Mouse (Mus musculus): ENCODE results near the gene Olfr374.
A peak's percentile ranks its signal among the peaks of the same experiment; 100 is the strongest.
"Not testable (repeated sequence)": the region's sequence is repeated elsewhere in the genome, so short reads cannot be mapped to it uniquely, and the experiment has no call there.

The Olfr374 gene

DNA sequence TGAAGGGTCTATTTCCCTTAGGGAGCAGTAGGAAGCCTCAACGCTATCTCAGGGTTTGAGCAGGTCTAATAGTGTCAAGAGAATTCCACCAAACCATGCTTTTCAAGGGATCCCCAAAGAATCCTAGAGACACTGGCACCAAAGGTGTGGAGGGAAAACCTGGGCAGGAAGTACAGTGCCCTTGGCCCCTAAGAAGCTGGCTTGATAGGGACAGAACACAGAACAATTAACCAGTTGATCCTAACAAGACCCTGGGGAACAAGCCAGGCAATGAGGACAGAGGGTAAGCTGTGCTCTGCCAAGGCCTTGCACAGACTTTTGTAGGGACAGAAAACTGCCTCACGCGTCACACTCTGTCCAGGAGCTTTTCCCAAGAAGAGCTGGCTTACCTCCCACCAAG is at the start of gene Olfr374:
Olfr374 (plus strand) TSS at position 301 of the 400 bp plus-strand sequence.
- no peak for DNase-seq (ENCODE audit: low spot score)

DNA sequence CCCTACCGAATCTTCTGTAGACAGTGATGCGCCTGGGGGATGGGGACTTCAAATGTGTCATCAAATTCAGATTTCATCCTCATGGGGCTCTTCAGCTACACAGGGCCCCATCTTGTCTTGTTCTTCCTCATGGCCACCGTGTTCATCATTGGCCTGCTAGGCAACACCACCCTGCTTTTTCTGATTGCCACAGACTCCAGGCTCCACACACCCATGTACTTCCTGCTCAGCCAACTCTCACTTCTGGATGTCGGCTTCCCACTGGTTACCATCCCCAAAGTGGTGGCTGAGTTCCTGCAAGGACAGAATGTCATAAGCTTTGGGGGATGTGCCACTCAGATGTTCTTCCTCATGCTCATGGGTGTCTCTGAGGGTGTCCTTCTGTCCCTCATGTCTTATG is 49.2 kb upstream of the Olfr374 start:
- not testable (repeated sequence) for DNase-seq (ENCODE audit: low spot score)

DNA sequence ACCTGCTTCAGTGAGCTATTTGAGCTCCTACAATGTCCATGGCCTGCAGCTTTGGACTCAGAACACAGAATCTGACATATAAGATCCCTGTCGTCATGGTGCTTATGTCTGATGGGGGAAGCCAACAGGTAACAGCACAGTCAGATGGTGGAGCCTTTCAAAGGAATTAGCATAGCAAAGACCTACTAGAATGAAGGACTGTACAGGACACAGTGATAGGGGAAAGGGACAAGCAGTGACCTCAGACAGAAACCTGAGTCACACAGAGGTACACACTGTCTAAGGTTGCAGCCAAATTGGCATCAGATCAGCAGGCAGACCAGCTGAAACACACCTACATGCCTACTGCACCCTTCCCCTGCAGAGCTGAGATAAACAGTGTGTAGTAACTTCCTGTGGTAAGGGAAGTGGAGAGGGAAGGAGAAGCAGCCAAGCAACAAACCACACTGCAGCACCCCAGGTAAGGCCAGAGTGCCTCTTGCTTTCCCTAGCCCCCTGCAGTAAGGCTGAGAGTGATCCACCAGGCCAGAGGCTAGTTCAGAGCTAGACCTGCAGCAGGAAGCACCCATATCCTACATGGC is 39.9 kb upstream of the Olfr374 start:
- not testable (repeated sequence) for DNase-seq (ENCODE audit: low spot score)

DNA sequence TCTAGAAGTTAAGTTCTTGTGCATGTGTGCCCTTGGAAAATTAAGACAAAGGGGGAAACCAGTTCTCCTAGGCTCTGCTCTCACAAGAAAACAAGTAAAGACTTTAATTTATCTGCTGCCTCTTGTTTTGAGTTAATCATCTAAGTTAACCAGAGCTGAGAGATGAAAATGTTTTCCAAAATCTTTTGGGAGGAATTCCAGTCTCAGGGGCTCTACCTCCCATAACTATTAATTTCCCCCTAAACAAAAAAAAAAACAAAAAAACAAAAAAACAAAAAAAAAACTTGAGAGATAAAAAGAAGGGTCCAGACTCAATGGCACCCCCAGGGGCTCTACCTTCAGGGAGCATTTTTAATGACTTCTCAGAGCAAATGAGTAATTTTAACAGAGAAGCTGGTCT is 24.0 kb upstream of the Olfr374 start, which contains the start of gene Olfr373:
Olfr373 (plus strand) TSS at position 301 of the 400 bp plus-strand sequence.
- not testable (repeated sequence) for DNase-seq (ENCODE audit: low spot score)

DNA sequence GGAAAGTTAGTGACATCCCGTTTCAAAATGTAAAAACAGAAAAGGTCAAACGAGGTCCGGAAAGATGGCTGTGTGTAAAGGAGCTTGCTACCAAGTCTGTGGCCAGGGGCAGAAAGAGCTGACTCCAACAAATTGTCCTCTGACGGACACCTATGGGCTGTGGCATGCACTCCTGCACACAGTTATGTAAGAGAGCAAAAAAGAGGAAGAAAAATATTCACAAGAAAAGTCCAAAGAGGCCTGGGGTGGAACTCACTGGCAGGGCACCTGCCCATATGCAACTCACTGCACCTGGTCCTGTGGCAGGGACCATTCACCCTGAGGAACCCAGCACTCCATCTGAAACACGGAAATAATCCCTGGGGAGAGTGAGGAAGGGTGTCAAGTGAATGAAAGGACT is 22.1 kb upstream of the Olfr374 start:
- DNase-seq (ENCODE audit: low spot score): no peak

DNA sequence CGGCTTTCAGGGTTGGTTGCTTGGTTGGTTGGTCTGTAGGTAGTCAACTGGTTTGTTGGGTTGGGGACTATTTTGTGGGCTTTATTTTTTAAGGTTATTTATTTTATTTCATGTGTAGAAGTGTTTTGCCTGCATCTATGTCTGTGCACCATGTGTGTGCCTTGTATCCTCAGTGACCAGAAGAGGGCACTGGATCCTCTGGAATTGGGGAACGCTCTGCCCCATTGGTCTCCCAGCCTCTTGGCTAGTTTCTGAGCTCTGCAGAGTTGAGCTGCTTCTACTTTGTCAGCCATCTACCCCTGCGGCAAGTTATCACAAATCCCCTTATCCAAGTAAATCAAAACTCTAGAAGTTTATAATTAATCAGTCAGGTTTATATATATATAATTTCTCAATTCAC is 19.2 kb upstream of the Olfr374 start:
- not testable (repeated sequence) for DNase-seq (ENCODE audit: low spot score)

DNA sequence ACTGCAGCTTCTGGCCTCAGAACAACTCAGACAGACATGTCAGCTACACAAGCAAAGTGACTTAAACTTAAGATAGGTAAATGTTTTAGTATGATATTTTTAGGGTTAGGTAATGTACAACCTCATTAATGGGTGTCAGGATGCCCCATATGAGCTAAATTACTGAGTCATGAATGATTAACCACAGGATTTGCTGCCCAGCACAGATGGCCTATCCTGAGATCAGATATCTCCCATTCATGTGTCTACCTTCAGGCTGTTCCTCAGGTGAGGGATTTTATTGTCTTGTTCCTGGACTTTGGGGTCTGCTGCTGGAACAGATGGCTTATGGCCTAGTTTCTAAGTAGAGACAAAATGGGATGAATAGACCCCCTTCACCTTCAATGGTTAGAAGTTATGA is 10.1 kb upstream of the Olfr374 start:
- not testable (repeated sequence) for DNase-seq (ENCODE audit: low spot score)

DNA sequence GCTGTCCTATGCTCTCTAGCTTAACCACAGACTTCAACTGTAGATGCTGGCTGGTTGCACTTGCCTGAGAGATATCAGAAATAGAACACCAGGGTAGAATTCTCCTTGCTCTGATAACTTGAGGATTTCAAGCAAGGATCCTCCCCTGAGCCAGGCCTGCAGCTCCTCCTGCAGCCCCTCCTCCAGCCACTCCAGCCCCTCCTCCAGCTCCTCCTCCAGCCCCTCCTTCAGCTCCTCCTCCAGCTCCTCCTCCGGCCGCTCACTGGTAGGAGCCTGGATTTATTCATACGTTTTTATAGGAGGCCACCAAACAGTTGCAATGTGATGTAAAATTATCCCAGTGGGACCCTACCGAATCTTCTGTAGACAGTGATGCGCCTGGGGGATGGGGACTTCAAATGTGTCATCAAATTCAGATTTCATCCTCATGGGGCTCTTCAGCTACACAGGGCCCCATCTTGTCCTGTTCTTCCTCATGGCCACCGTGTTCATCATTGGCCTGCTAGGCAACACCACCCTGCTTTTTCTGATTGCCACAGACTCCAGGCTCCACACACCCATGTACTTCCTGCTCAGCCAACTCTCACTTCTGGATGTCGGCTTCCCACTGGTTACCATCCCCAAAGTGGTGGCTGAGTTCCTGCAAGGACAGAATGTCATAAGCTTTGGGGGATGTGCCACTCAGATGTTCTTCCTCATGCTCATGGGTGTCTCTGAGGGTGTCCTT is 7.3 kb upstream of the Olfr374 start:
- DNase-seq (ENCODE audit: low spot score): peak; percentile 25

DNA sequence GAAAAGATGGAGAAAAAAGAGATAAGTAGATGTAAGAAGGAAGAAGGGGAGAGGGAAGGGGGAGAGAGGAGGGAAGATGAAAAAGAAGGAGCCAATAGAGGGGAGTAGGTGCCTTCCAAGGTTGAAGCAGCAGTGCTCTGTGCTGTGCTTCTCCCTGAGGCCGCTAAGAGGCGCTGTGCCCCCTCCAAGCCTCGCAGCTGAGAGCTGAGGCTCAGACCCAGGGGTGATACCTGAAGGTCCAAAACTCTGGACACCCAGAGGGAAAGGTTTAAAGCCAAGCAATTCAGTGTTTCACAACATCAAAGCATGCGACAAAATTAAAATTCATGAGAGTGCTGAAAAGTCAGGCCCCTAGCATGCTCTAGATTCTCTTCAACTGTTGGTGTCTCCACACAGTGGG is 1.7 kb upstream of the Olfr374 start:
- DNase-seq (ENCODE audit: low spot score): no peak

DNA sequence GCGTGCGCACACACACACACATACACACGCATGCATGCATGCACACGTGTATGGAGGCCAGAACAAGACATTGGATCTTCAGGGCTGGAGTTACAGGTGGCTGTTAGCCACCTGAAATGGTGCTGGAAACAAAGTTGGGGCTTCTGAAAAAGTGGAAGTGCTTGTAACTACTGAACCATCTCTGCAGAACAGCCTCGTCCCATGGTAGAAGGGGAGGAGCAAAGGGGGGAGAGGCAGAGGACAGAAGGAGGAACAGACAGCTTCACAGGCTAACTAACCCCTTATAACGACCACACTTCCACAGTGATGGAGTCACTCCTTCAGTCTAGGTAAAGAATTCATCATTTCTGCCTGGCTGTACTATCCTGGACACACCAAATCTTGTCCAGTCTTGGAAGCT is 4.0 kb downstream of the Olfr374 start:
- no peak for DNase-seq (ENCODE audit: low spot score)

DNA sequence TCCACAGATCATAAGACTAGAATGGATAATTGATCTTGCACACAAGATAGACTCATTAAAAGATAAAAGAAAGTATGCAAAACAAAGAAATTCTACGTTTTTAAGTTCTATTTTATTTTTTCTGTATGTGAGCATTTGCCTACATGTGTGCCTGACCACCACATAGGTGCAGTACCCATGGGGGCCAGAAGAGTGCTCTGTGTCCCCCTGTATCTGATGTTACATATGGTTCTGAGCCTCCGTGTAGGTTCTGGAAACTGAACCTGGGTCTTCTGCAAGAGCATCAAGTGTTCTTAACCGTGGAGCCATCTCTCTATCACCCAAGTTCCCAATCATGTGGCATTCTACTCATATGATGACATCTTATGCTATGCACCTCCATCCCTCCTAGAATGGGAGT is 5.6 kb downstream of the Olfr374 start:
- DNase-seq (ENCODE audit: low spot score): no peak

DNA sequence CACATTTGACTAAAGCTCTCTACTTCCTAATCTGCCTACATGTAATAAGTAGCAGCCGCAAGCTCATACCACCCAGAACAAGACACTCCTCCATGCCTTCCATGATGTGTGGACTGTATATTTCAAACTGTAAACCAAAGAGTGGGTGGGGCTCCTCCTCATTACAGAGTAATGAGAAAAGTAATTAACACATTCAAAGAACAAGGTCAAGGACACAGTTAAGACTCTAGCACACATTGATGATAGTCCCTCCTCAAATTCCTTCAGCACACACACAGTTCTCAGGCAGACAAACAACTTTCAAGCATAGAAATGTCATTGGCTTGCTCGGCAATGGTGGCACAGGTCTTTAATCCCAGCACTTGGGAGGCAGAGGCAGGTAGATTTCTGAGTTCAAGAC is 8.4 kb downstream of the Olfr374 start:
- DNase-seq (ENCODE audit: low spot score): no peak

DNA sequence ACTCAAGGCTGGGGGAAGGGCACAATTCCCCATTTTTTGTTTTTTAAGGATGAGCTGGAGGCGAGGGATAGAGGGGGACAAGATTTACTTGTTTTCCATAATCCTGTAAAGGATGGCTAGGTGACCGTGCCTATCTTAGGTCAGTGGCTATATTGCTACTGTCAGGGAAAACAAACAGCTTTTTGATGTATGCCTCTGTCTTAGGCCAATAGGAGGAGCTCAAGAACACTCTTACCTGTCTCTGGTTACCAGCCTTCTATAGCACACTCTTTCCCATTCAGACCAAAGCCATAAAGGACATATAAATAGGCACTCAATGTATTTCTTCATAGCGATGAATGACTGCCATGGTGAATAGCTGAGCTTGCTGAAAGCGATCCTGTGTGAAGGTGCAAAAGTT is 11.8 kb downstream of the Olfr374 start:
- no peak for DNase-seq (ENCODE audit: low spot score)

DNA sequence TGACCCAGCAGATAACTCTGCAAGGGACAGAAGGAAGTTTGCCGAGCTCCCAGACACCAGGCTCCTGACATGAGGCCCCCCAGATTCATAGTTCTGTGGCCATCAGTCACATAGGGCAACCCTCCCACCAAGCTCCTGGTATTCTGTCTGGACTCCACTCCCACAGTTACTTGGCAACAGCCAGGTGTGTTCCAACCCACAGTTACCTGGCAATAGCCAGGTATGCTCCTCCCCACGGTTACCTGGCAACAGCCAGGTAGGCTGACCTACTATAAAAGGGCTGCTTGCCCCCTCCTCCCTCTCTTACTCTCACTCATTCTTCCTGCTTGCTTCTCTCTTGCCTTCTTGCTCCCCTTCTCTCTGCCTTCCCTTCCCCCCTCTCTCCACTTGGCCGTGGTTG is 14.6 kb downstream of the Olfr374 start:
- not testable (repeated sequence) for DNase-seq (ENCODE audit: low spot score)

DNA sequence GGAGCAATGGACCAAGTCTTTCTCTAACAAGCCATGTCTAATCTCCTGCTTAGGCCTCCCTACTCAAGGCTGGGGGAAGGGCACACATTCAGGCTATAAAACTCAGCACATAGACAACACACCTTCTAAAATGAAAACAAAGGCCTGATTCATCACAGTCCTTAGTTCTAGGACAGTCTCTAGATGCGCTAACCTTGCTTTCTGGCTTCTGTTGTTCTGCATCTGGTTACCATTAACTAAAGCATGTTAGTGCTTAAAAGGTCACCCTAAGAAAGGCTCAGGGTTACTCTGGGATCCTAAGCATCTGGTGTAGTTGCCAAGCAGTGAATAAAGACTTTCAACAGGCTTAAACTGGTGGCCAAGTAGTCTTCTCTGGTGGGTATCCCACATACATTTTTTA is 15.2 kb downstream of the Olfr374 start:
- no peak for DNase-seq (ENCODE audit: low spot score)

DNA sequence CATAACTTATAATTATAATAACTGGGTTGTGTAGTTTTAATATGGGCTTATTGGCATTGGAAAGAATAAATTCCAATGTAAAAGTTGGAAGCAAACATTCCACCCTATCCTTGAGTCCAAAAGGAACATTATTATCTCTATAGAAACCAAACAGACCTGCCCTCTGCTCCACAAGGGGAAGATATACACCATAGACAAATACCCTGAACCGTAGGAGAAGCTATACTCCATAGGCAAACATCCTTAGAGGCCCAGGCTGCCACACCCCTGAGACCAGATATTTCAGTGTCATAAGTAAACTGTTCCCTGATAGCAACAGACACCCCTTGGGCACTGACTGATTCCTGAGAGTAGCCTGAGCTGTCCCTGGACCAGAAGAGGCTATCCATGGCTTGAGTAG is 21.0 kb downstream of the Olfr374 start:
- DNase-seq (ENCODE audit: low spot score): no peak

DNA sequence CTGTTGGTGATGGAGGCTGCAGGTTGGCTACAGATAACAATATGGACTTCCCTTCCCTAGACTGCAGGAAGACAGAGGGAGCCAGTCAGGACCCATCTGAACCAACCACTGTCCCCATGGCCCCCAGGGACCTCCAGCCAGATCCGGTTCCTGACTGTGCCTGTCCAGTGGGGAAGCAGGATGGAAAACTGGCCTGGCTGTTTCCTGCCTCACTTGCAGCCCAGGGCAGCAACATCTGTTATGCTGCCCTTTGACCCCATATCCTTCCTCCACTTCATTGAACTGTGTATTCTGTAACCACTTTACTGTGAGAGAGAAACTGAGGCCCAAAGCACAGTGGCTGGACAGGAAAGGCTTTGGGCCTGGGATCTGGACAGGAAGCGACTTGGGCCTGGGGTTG is 24.4 kb downstream of the Olfr374 start:
- DNase-seq (ENCODE audit: low spot score): no peak

DNA sequence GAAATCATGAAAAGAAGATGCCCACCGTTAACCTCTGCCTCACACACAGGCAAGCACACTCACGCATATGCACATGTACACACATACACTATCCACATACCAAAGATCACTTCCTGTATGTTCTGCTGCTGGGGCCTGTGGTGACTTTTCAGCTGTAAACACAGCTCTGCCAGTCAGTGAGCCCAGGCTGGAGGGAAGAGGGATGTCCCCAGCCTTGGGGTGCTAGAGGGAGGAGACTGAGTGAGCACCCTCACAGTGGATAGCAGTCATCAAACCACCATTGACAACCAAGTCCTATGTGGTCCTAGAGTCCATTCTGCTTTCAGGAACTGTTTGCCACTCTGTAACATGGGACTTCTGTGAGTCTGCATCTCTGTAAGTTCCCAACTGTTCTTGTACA is 25.1 kb downstream of the Olfr374 start:
- no peak for DNase-seq (ENCODE audit: low spot score)

DNA sequence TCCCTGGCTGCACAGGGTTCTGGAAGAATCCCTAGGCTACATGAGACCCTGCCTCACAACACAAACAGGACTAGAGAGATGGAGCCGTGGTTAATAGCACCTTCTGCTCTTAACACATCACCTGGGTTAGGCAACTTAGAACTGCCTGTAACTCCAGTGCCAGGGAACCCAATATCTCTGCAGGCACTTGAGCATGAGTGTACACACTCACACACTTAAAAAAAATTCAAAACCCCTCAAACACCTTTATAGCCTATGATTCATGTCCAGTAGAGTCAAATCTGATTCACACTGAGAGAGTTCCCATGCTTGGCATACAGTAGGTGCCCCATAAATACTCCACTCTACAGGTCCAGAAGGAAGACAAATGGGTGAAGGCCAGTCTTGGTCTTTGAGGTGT is 25.6 kb downstream of the Olfr374 start:
- no peak for DNase-seq (ENCODE audit: low spot score)

DNA sequence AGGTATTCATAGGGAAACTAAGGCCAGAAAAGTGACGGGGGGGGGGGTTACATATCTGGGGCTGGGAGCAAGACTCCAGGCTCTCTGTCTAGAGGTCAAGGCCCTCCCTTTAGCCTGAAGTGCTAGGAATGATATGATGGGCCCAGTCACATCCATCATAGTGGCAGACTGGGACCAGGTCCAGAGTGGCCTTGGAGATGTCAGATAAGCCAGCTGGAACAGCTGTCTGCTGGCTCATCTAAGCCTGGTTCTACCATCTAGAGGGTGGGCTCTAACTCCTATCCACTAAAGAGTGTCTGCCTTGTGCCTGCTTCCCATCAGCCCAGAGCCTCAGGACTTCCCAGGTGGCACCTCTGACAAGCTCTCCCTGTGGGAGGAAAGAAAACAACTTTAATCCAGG is 26.1 kb downstream of the Olfr374 start:
- DNase-seq (ENCODE audit: low spot score): no peak

DNA sequence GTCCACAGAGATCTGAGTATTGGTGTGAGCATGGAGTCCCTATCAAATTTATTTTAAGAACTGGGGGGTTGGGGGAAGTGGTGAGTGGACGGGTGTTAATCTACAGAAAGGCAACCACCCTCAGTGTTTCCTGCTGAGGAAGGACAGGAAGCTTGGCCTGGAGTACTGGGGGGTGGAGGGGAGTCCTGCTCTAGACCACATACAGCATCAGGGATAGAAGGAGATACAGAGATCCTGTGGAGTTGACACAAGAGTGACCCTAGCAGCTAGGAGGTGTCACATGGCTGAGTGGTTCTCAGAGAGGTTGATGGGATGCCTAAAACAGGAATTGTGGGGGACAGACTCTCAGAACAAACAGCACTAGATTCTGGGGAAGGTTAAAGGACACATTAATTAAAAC is 26.7 kb downstream of the Olfr374 start:
- DNase-seq (ENCODE audit: low spot score): no peak

DNA sequence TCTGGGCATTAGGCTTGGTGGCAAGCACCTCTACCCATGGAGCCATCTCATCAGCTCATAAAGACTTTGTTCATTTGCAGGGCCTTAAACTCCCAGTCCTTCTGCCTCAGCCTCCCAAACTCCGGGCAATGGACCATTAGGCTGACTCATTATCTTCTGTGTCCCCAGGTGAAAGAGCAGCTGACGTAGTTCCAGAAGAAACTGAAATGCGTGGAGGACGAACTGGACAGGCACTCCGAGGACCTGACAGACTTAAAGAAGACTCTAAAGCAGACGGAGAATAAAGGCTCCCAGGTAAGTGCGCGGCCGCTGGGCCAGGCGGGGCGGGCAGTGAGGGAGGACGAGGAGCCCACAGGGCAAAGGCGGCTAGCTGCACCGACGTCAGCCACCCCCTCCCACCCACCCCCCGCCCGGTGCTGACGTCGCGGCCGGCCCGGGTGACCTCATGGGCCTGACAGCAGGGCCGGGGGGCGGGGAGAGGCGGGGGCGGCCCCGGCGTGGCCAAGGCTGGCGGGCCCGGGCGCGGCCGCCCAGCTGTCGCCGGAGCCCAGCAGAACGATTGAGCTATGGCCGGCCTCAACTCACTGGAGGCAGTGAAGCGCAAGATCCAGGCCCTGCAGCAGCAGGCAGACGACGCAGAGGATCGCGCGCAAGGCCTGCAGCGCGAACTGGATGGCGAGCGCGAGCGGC is 28.1 kb downstream of the Olfr374 start, which contains the start of gene Tpm4:
Tpm4 (plus strand) TSS at position 220 of the 690 bp plus-strand sequence.
- peak; percentile 58 for DNase-seq (ENCODE audit: low spot score)

Data from ovary, postnatal 14 days (tissue).